Mouse (Mus musculus): ENCODE data around the gene Nampt.

DNA sequence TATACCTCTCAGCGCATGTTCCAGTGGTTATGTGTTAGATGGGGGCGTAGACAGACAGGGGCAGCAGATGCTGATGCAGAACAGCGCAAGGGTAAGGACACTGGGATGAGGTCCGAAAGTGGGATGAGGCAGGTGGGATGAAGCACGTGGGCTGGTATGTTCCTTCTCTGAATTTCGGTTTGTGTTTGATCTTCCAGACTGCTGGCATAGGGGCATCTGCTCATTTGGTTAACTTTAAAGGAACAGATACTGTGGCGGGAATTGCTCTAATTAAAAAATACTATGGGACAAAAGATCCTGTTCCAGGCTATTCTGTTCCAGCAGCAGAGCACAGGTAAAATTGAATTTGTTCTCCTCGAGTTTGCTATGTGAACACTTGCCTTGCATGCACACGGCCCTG, 19.6 kb downstream of the Nampt start:
- no peak for TF ChIP-seq CTCF (IDR thresholded peaks at IDR 0.05; ENCODE audit: low read depth, low read length)
- no peak for TF ChIP-seq POLR2A (IDR thresholded peaks at IDR 0.05; ENCODE audit: insufficient read depth, low read length)
- no peak for TF ChIP-seq EP300 (IDR thresholded peaks at IDR 0.05; ENCODE audit: insufficient read depth, low read depth, low read length)
